Mouse (Mus musculus) heart, adult 8-10 months (tissue): Measurements from ENCODE around the gene Vstm2l. TPM values are rescaled to one million over a fixed set of nuclear protein-coding genes. Genes with fewer than 3 reads are reported as not detected.

Experiments used
- DNase-seq: peaks from one replicate; pipeline ENCODE4 v3.0.0; 2022; ENCODE audit warnings: low spot score
- total RNA-seq, 4 experiments: library from RNA; stranded (reverse); gene quantifications; 2 replicates each; pipeline ENCODE4 v1.2.4; 2022

Gene Vstm2l
- total RNA-seq, 4 experiments from 2014 or later, result 0.19 to 0.31 (median 0.22) TPM

GRCm38 (mm10) chr2:157992501-157992900 is 78.0 kb downstream of the Vstm2l start:
- DNase-seq, result no peak

Other genes with a start within 250 kb of the Vstm2l start
- 10 to 100 TPM in 2 of 4 experiments, 1 to 10 TPM in 2; 8.9 to 14.3 (median 10.1) TPM for gene Ctnnbl1, start 177.3 kb upstream of the Vstm2l start, total RNA-seq
- 10 to 100 TPM; 22.4 to 35.4 (median 29.9) TPM for gene Tti1, start 113.8 kb downstream of the Vstm2l start, total RNA-seq
- 10 to 100 TPM; 25.3 to 30.1 (median 28.6) TPM for gene Rprd1b, start 113.8 kb downstream of the Vstm2l start, total RNA-seq
- gene Tgm2, start 231.8 kb downstream of the Vstm2l start, total RNA-seq, result 100 to 1,000 TPM; 211 to 296 (median 238) TPM